Mouse (Mus musculus) brain, embryonic 14.5 days (tissue): ENCODE results near the gene 6430628N08Rik.

ENCODE experiments used
- CTCF ChIP-seq: fragments of 200-500 bp; IDR thresholded peaks from 2 replicates; pipeline ENCODE4 v1.5.1; 2012; ENCODE audit warnings: inconsistent platforms, mild to moderate bottlenecking, moderate library complexity, borderline replicate concordance; ENCODE audit not compliant: insufficient read depth, insufficient read length; ENCODE audit errors: extremely low read depth
- POLR2A ChIP-seq: fragments of 200-500 bp; IDR thresholded peaks from 2 replicates; pipeline ENCODE4 v1.6.1; 2012; ENCODE audit warnings: mild to moderate bottlenecking, inconsistent platforms, borderline replicate concordance; ENCODE audit not compliant: poor library complexity, insufficient read depth, insufficient read length, severe bottlenecking; ENCODE audit errors: extremely low read depth

GRCm38 (mm10) chr4:115855100-115855499, 35.4 kb upstream of the 6430628N08Rik start:
- TF ChIP-seq CTCF (no peak), POLR2A (no peak)
